Mouse (Mus musculus) gastrocnemius, adult 8-10 months (tissue): ENCODE measurements at regions not wholly inside any gene's neighbourhood (a gene's known extent, or its start where the extent isn't known, plus 50 kb on each side); places are given as distances from the start of the nearest gene placed in this dataset.

Source experiments
- DNase-seq, 2 experiments: peaks; one replicate each; pipeline ENCODE4 v3.0.0; 2022; ENCODE audit warnings: low spot score in 2 of 2

- no peak for DNase-seq
Observed at GRCm38 (mm10) chr11:18067676-18068075, 114.0 kb upstream of the Etaa1 start.

GRCm38 (mm10) chr11:18041589-18041988, 87.9 kb upstream of the Etaa1 start:
- DNase-seq: no peak

DNA sequence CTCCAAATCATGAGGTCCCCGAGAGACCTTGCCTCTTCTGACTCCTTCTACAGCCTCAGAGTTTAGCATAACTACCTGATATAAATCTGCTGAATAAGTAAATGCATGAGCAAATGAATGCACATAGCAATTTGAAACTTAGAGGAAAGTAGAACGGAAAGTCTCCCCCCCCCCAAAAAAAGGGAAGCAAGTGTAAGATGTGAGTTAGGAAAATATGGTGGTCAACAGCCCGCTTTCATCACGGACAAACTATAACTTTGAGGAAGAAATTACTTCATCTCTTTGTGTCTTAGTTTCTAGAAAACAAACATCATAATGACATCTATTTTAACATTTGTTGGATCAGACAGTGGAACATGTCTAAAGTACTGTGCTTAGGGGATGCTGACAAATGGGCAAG, 77.4 kb upstream of the Etaa1 start:
- no peak for DNase-seq

- DNase-seq: no peak
Observed at GRCm38 (mm10) chr11:18022065-18022464, 68.4 kb upstream of the Etaa1 start.

DNA sequence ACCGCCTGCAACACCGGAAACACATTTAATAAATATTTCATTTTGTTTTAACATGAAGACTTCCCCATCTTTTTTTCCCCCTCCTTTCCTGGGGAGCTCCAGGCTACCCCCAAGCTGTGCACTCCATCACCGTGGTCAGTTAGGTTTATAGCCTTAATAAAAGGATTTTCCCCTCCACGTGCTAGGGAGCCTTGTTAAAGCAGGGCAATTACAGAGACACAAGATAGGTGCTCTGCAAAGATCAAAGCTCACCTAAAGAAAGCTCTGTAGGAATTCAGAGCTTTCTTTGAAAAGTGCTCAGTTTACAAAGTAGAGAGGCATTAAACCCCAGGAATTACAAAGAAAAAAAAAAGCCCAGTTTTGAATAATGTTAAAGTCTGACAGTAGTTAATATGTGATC, 61.6 kb upstream of the Etaa1 start:
- DNase-seq: no peak

DNA sequence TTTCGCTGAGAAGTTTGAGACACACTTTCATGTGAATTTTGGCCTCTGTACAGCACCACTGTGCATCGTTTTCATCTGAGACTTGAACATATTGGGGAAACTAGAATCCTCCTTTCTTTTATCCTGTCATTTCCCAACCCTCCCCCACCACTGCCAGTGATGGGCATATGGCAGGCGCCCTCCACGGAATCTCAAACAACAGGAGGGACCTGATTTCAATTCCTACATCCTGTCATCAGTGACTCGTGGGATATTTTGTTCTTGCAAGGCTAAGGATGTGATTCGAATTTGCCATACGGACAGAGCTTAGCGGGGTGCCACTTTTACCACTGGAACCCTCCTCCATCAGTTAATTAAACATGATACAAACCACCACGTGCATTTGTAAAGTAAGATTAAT, 60.9 kb upstream of the Etaa1 start:
- no peak for DNase-seq

DNA sequence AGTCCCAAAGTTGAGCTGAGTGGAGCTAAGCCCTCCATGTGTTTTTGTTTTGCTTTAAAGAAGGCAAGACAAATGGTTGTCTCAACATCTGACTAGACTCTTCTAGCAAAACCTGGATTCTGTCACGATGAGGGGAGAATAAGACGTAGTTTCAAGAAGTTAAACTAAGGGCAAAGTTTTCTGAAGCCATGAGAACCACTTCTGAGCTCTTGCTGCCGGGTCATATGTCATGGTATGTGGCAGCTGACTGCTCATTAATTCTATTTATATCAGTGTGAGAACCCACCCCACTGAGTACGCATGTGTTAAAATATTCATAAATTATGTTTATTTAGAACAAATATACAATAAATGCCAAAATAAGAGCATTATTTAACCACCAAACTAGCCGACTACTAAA, 58.4 kb upstream of the Etaa1 start:
- DNase-seq: no peak

DNA sequence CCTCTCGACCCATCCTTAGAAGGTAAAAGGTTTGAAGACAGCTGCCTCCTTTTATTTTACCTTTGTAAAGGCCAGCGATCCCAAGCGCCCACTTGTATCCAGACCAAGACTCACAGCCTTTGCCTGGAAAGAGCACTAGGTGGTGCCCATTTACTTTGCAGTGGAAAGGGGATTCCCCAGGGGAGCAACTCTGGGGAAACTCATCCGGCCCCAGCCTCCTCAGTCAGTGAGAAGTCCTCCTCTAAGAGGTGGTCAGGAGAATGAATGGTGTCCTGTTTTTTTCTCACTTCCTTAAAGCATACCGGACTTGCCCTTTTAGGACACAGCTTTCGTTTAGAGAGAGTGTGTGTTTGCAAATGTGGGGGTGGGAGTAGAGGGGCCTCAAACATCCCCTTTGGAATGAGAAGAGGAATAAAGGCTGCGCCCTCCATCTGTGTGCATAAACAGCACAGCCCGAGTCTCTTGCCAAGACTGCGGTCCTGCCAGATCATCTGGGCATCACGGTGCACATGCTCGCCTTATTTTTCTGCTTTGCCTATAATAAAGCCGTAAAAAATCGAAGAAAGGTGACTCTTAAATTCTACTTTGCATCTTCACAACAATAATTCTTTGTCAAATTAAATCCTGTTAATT, 57.5 kb upstream of the Etaa1 start:
- no peak for DNase-seq

GRCm38 (mm10) chr11:18008140-18008539, 54.5 kb upstream of the Etaa1 start:
- DNase-seq: no peak
